7 mouse cellular contexts compared by ENCODE assay signal in genomic region chr9:30920736-30921135, GRCm38 (mm10). TPM values are rescaled to one million over a fixed set of nuclear protein-coding genes. Genes with fewer than 3 reads are reported as not detected.
DNase-seq lines count a peak whose midpoint lies in the region; ATAC-seq and TF ChIP-seq lines count a peak whose summit lies in the region.

No protein-coding gene starts in this region.

- peak overlapping the region; percentile 93 for H3K4me2 ChIP-seq in embryonic facial prominence, embryonic 12.5 days (replicated peaks)
- H3K4me2 ChIP-seq in heart, postnatal 0 days (ENCODE audit: low read depth, low read length): peak overlapping the region; percentile 95
- peak overlapping the region; percentile 91 for H3K4me2 ChIP-seq in limb, embryonic 15.5 days
- peak overlapping the region; percentile 93 for H3K4me2 ChIP-seq in stomach, embryonic 15.5 days

- TF ChIP-seq CTCF in heart, postnatal 0 days (IDR thresholded peaks at IDR 0.05; ENCODE audit: low read depth): peak; percentile 62

- DNase-seq in ovary, postnatal 36 days (ENCODE audit: low spot score): peak; percentile 26
- DNase-seq in ovary, postnatal 14 days (ENCODE audit: low spot score): no peak
- DNase-seq in heart, postnatal 0 days (ENCODE audit: low spot score): peak; percentile 61
- DNase-seq in left cerebral cortex, adult 11 months (ENCODE audit: low spot score): no peak

- H3K9me3 ChIP-seq in embryonic facial prominence, embryonic 12.5 days: no peaks in the 10 kb centered on the region
- no peaks in the 10 kb centered on the region for H3K9me3 ChIP-seq in heart, postnatal 0 days (replicated peaks; ENCODE audit: control insufficient read depth, low read length)
- no peaks in the 10 kb centered on the region for H3K9me3 ChIP-seq in limb, embryonic 15.5 days
- H3K9me3 ChIP-seq in stomach, embryonic 15.5 days: no peaks in the 10 kb centered on the region

- peak overlapping the region; percentile 52 for H3K4me3 ChIP-seq in embryonic facial prominence, embryonic 12.5 days
- H3K4me3 ChIP-seq in heart, postnatal 0 days (ENCODE audit: low read depth, low read length): 0 out of 2 replicates have a peak overlapping the region, but pooled peaks have one; percentile 65
- H3K4me3 ChIP-seq in limb, embryonic 15.5 days: peak overlapping the region; percentile 61
- H3K4me3 ChIP-seq in stomach, embryonic 15.5 days (replicated peaks): peak overlapping the region; percentile 61

- H3K27ac ChIP-seq in embryonic facial prominence, embryonic 12.5 days: no peak overlapping the region
- no peak overlapping the region for H3K27ac ChIP-seq in heart, postnatal 0 days (ENCODE audit: low read depth)
- peak overlapping the region; percentile 78; the same call in 1 of the 2 replicates for H3K27ac ChIP-seq in limb, embryonic 15.5 days
- no peak overlapping the region for H3K27ac ChIP-seq in stomach, embryonic 15.5 days

- no peak for TF ChIP-seq EP300 in heart, postnatal 0 days (IDR thresholded peaks at IDR 0.05; ENCODE audit: low read depth)

- peaks cover 15% of the 10 kb centered on the region for H3K27me3 ChIP-seq in embryonic facial prominence, embryonic 12.5 days
- peaks cover 8% of the 10 kb centered on the region; the same call in 1 of the 2 replicates for H3K27me3 ChIP-seq in heart, postnatal 0 days (ENCODE audit: control insufficient read depth, insufficient read depth, low read length)
- H3K27me3 ChIP-seq in limb, embryonic 15.5 days: peaks cover 27% of the 10 kb centered on the region
- H3K27me3 ChIP-seq in stomach, embryonic 15.5 days (replicated peaks): peaks cover 11% of the 10 kb centered on the region; the same call in 1 of the 2 replicates

- peaks cover 21% of the 10 kb centered on the region for H3K4me1 ChIP-seq in embryonic facial prominence, embryonic 12.5 days
- peaks cover 29% of the 10 kb centered on the region for H3K4me1 ChIP-seq in heart, postnatal 0 days (ENCODE audit: control insufficient read depth, insufficient read depth)
- peaks cover 54% of the 10 kb centered on the region for H3K4me1 ChIP-seq in limb, embryonic 15.5 days
- peaks cover 22% of the 10 kb centered on the region for H3K4me1 ChIP-seq in stomach, embryonic 15.5 days

- H3K36me3 ChIP-seq in embryonic facial prominence, embryonic 12.5 days: no peaks in the 10 kb centered on the region
- no peaks in the 10 kb centered on the region for H3K36me3 ChIP-seq in heart, postnatal 0 days (replicated peaks; ENCODE audit: control insufficient read depth, insufficient read depth, low read length)
- H3K36me3 ChIP-seq in limb, embryonic 15.5 days: no peaks in the 10 kb centered on the region
- H3K36me3 ChIP-seq in stomach, embryonic 15.5 days: no peaks in the 10 kb centered on the region

- no peak for ATAC-seq in embryonic facial prominence, embryonic 12.5 days (ENCODE audit: insufficient number of reproducible peaks, insufficient read depth, low FRiP score, low TSS enrichment)
- ATAC-seq in heart, postnatal 0 days (ENCODE audit: insufficient read depth, low read depth): peak; percentile 16; the same call in 1 of the 2 replicates
- ATAC-seq in limb, embryonic 15.5 days (ENCODE audit: insufficient number of reproducible peaks, low FRiP score, low TSS enrichment, low read depth): no peak
- ATAC-seq in stomach, embryonic 15.5 days (ENCODE audit: insufficient read depth, low FRiP score, low read depth): no peak

- WGBS in embryonic facial prominence, embryonic 12.5 days: 20% methylated on average over 6 of the region's 6 CpGs
- 9% methylated on average over 6 of the region's 6 CpGs for WGBS in heart, postnatal 0 days
- WGBS in limb, embryonic 15.5 days: 18% methylated on average over 6 of the region's 6 CpGs
- WGBS in stomach, embryonic 15.5 days: 21% methylated on average over 6 of the region's 6 CpGs

- H3K9ac ChIP-seq in embryonic facial prominence, embryonic 12.5 days: no peak overlapping the region
- no peak overlapping the region for H3K9ac ChIP-seq in heart, postnatal 0 days (replicated peaks; ENCODE audit: low read depth, low read length)
- no peak overlapping the region for H3K9ac ChIP-seq in limb, embryonic 15.5 days
- no peak overlapping the region for H3K9ac ChIP-seq in stomach, embryonic 15.5 days

RNA-seq across cellular contexts. Expression of gene Adamts15, which starts 1.5 kb away (rescaled TPM):
- 21.7 and 22.4 TPM in 2 replicates for polyA plus RNA-seq in embryonic facial prominence, embryonic 12.5 days (2016; fragmentation: Nextera tagmentation; extraction: Ambion mirVana)
- total RNA-seq in heart, postnatal 0 days (2014; rRNA removed; ENCODE audit: low replicate concordance): 4.3 and 8.4 TPM in 2 replicates
- polyA plus RNA-seq in heart, postnatal 0 days (2015; fragmentation: Nextera tagmentation; extraction: Ambion mirVana): 2.1 and 3.1 TPM in 2 replicates
- polyA plus RNA-seq in limb, embryonic 15.5 days (2015; fragmentation: Nextera tagmentation; extraction: Ambion mirVana): 22.9 and 26.9 TPM in 2 replicates
- 8.5 and 10.4 TPM in 2 replicates for polyA plus RNA-seq in stomach, embryonic 15.5 days (2015; fragmentation: Nextera tagmentation; extraction: Ambion mirVana)

RNA-seq across cellular contexts. Expression of gene Adamts8, which starts 21.6 kb away (rescaled TPM):
- polyA plus RNA-seq in embryonic facial prominence, embryonic 12.5 days (2016; fragmentation: Nextera tagmentation; extraction: Ambion mirVana): 2.0 and 2.5 TPM in 2 replicates
- 15.6 and 24.3 TPM in 2 replicates for total RNA-seq in heart, postnatal 0 days (2014; rRNA removed; ENCODE audit: low replicate concordance)
- 9.2 and 11.6 TPM in 2 replicates for polyA plus RNA-seq in heart, postnatal 0 days (2015; fragmentation: Nextera tagmentation; extraction: Ambion mirVana)
- polyA plus RNA-seq in limb, embryonic 15.5 days (2015; fragmentation: Nextera tagmentation; extraction: Ambion mirVana): 4.6 and 4.8 TPM in 2 replicates
- 9.6 and 10.5 TPM in 2 replicates for polyA plus RNA-seq in stomach, embryonic 15.5 days (2015; fragmentation: Nextera tagmentation; extraction: Ambion mirVana)

Comparison
In these comparisons a context has a peak if more than half of its experiments do, and no peak if none do; other contexts are left out.
1. DNase-seq: peak in ovary, postnatal 36 days (single experiment) and heart, postnatal 0 days (single experiment); none in ovary, postnatal 14 days (single experiment) and left cerebral cortex, adult 11 months (single experiment).
2. Peak in every context shown above with its lines, with median percentiles within 50 percentile points of each other: H3K4me2 ChIP-seq and H3K4me3 ChIP-seq.